In genomic region chr17:8478554-8478953, GRCm38 (mm10) we compare ENCODE assay signal across 29 mouse cellular contexts. TPM values are rescaled to one million over a fixed set of nuclear protein-coding genes. Genes with fewer than 3 reads are reported as not detected.
A peak's percentile ranks its signal among the peaks of the same experiment; 100 is the strongest.
DNase-seq lines count a peak whose midpoint lies in the region; ATAC-seq and TF ChIP-seq lines count a peak whose summit lies in the region.
"Had no signal": no experiment of that assay in that cellular context is flagged by ENCODE, and none has a peak within 500 bp of the region (broad histone marks: within the 10 kb centered on the region; RNA-seq: fewer than 3 reads in every experiment).

No protein-coding gene starts in this region.

- H3K27ac ChIP-seq in left cerebral cortex, adult 2 months: peak overlapping the region; percentile 76
- H3K27ac ChIP-seq in cortical plate, adult 2 months (ENCODE audit: insufficient read depth, low read length): 0 out of 2 replicates have a peak overlapping the region, but pooled peaks have one; percentile 39
- H3K27ac ChIP-seq: embryonic facial prominence, embryonic 12.5 days; embryonic facial prominence, embryonic 15.5 days; forebrain, embryonic 10.5 days; forebrain, embryonic 12.5 days had no signal

- no peak for TF ChIP-seq POLR2A in cortical plate, adult 2 months (IDR thresholded peaks at IDR 0.05; ENCODE audit: extremely low read depth, insufficient read depth, low read length)

- H3K4me3 ChIP-seq in left cerebral cortex, adult 2 months: no peak overlapping the region
- no peak overlapping the region for H3K4me3 ChIP-seq in cortical plate, adult 2 months (ENCODE audit: insufficient read depth, low read length)
- H3K4me3 ChIP-seq: embryonic facial prominence, embryonic 12.5 days; embryonic facial prominence, embryonic 15.5 days; erythroblast, embryonic 14.5 days; forebrain, embryonic 10.5 days; forebrain, embryonic 12.5 days had no signal

- ATAC-seq in frontal cortex, adult (ENCODE audit: low TSS enrichment): peak; percentile 81
- ATAC-seq: activated CD4-positive, CD25-positive, alpha-beta regulatory T cell, adult 4 months; forebrain, embryonic 14.5 days; forebrain, embryonic 16.5 days; Patski had no signal

- no peak for DNase-seq in frontal cortex, postnatal 36 days (ENCODE audit: low spot score in 2 of 2)
- DNase-seq in left cerebral cortex, adult 2 months (ENCODE audit: extremely low spot score in 1 of 2, low spot score in 2 of 2): no peak
- no peak for DNase-seq in left cerebral cortex, adult 11 months (ENCODE audit: low spot score)
- peak; percentile 58 for DNase-seq in brain, adult 2 months (ENCODE audit: low read depth, low spot score)
- DNase-seq in Muller cell, postnatal 12 days (ENCODE audit: inconsistent ontology term): no peak
- no peak for DNase-seq in adipocyte (ENCODE audit: low spot score)
- DNase-seq: adrenal gland, adult 2 months; adrenal gland, postnatal 10 days; adrenal gland, postnatal 25 days; cerebellum, adult 11-12 months; cerebellum, adult 2 months; cerebellum, adult 9-10 months; cerebellum, postnatal 10 days; cerebellum, postnatal 25 days; embryo, embryonic 11 days had no signal

- H3K4me1 ChIP-seq in cortical plate, adult 2 months (ENCODE audit: control insufficient read depth, insufficient read depth, low read length): peaks cover 5% of the 10 kb centered on the region; the same call in 1 of the 2 replicates
- H3K4me1 ChIP-seq: embryonic facial prominence, embryonic 12.5 days; embryonic facial prominence, embryonic 15.5 days; forebrain, embryonic 10.5 days; forebrain, embryonic 12.5 days had no signal

- no peak for TF ChIP-seq CTCF in left cerebral cortex, adult 2 months (IDR thresholded peaks at IDR 0.05)
- TF ChIP-seq CTCF in cortical plate, adult 2 months (IDR thresholded peaks at IDR 0.05; ENCODE audit: extremely low read depth, insufficient read depth, low read length): no peak

- intact Hi-C loops in left cerebral cortex, adult 2 months (cut with DNase I): no loop called here

RNA-seq across cellular contexts. Expression of gene T, which starts 44.3 kb away (rescaled TPM):
- not detected for total RNA-seq in left cerebral cortex, adult 2 months (2021)
- polyA plus RNA-seq in cortical plate, adult 2 months (2012; rRNA removed): 0.10 and 0.11 TPM in 2 replicates
- total RNA-seq: adrenal gland, adult 2 months; adrenal gland, postnatal 10 days; adrenal gland, postnatal 25 days; adrenal gland, postnatal 4 days; MEL had no signal
- polyA plus RNA-seq: activated CD4-positive, CD25-positive, alpha-beta regulatory T cell, adult 4 months; C2C12; erythroblast, embryonic 14.5 days; Patski had no signal

RNA-seq across cellular contexts. Expression of gene Pde10a, which starts 46.6 kb away (rescaled TPM):
- 100 to 1,000 TPM in 1 of 2 experiments, 10 to 100 TPM in 1; 78.0 to 113 TPM for total RNA-seq in left cerebral cortex, adult 2 months (2021)
- 24.0 and 71.9 TPM in 2 replicates for polyA plus RNA-seq in cortical plate, adult 2 months (2012; rRNA removed)
- polyA plus RNA-seq: activated CD4-positive, CD25-positive, alpha-beta regulatory T cell, adult 4 months; erythroblast, embryonic 14.5 days had no signal
